Mouse (Mus musculus) embryonic facial prominence, embryonic 15.5 days (tissue): Measurements from ENCODE around the gene Aebp2. TPM values are rescaled to one million over a fixed set of nuclear protein-coding genes. Genes with fewer than 3 reads are reported as not detected.
"Not testable (repeated sequence)": the region's sequence is repeated elsewhere in the genome, so short reads cannot be mapped to it uniquely, and the experiment has no call there.

ENCODE experiments used
- ATAC-seq: fragments of 200-750 bp; cut with Nextera tagmentation; 2 replicates; pipeline ENCODE4 v1.8.0; 2017; ENCODE audit warnings: low read depth, moderate TSS enrichment; ENCODE audit not compliant: insufficient number of reproducible peaks, low FRiP score, low TSS enrichment
- H3K27ac ChIP-seq: fragments of 300-500 bp; sonication (generic); replicated peaks from 2 replicates; pipeline ENCODE4 v1.5.1; 2015; ENCODE audit warnings: mild to moderate bottlenecking, inconsistent platforms
- H3K27me3 ChIP-seq: fragments of 300-500 bp; sonication (generic); 2 replicates; pipeline ENCODE4 v1.6.1; 2015; ENCODE audit warnings: inconsistent platforms
- H3K36me3 ChIP-seq: fragments of 300-500 bp; sonication (generic); 2 replicates; pipeline ENCODE4 v1.6.1; 2015; ENCODE audit warnings: mild to moderate bottlenecking, inconsistent platforms
- H3K4me1 ChIP-seq: fragments of 300-500 bp; sonication (generic); 2 replicates; pipeline ENCODE4 v1.6.1; 2015; ENCODE audit warnings: inconsistent platforms
- H3K4me2 ChIP-seq: fragments of 300-500 bp; sonication (generic); replicated peaks from 2 replicates; pipeline ENCODE4 v1.6.1; 2015; ENCODE audit warnings: mild to moderate bottlenecking, inconsistent platforms
- H3K4me3 ChIP-seq: fragments of 300-500 bp; sonication (generic); replicated peaks from 2 replicates; pipeline ENCODE4 v1.5.1; 2015; ENCODE audit warnings: mild to moderate bottlenecking, inconsistent platforms
- H3K9ac ChIP-seq: fragments of 300-500 bp; sonication (generic); 2 replicates; pipeline ENCODE4 v1.6.1; 2015; ENCODE audit warnings: inconsistent platforms
- H3K9me3 ChIP-seq: fragments of 300-500 bp; sonication (generic); replicated peaks from 2 replicates; pipeline ENCODE4 v1.6.1; 2016; ENCODE audit warnings: inconsistent platforms
- WGBS: fragments of 180-500 bp; shearing (Covaris S2); methylation state at CpG from one replicate; pipeline ENCODE4 v1.1.7; 2015; 5-methylcytosine and 5-hydroxymethylcytosine counted together
- polyA plus RNA-seq: library from polyadenylated mRNA; unstranded; fragments of >200 nt; fragmentation: Nextera tagmentation; extraction: Ambion mirVana; gene quantifications from 2 replicates; pipeline ENCODE4 v1.2.1, GENCODE M21; 2015

The Aebp2 gene
- polyA plus RNA-seq, 1 experiment from 2014 or later = 13.7 TPM

DNA sequence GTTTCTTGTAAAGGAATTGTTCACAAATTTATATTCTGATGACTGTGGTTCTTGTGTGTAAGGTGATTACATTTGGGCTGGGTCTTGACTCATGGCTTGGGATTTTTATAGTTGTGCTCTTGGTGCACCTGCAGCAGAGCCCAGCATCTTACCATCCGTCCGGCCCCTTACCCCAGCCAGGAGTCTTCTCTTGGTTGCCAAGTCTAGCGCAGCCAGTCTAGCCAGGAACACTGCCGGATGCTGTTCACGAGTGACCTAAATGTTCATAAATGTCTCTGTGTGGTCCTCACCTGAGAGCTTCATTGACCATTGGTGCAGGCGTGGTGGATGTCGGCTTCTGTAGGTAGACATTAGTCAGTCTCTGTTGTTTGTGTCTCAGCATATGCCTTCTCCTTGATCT is 33.0 kb downstream of the Aebp2 start:
- no peak for ATAC-seq
- Histone ChIP-seq H3K9me3 (no peaks in the 10 kb centered on the region), H3K36me3 (peaks cover 18% of the 10 kb centered on the region), H3K27ac (0 out of 2 replicates have a peak overlapping the region, but pooled peaks have one; percentile 45), H3K4me2 (no peak overlapping the region), H3K4me3 (no peak overlapping the region), H3K4me1 (no peaks in the 10 kb centered on the region), H3K27me3 (no peaks in the 10 kb centered on the region), H3K9ac (no peak overlapping the region)
- WGBS = 93% methylated on average over 7 of the region's 7 CpGs

- 80% methylated on average over 3 of the region's 3 CpGs for WGBS
- Histone ChIP-seq H3K27me3 (no peaks in the 10 kb centered on the region), H3K36me3 (peaks cover 14% of the 10 kb centered on the region), H3K27ac (no peak overlapping the region), H3K4me3 (no peak overlapping the region), H3K9ac (no peak overlapping the region), H3K4me1 (no peaks in the 10 kb centered on the region), H3K4me2 (no peak overlapping the region), H3K9me3 (no peaks in the 10 kb centered on the region)
- no peak for ATAC-seq
Observed at GRCm38 (mm10) chr6:140656991-140657390, 34.5 kb downstream of the Aebp2 start.

DNA sequence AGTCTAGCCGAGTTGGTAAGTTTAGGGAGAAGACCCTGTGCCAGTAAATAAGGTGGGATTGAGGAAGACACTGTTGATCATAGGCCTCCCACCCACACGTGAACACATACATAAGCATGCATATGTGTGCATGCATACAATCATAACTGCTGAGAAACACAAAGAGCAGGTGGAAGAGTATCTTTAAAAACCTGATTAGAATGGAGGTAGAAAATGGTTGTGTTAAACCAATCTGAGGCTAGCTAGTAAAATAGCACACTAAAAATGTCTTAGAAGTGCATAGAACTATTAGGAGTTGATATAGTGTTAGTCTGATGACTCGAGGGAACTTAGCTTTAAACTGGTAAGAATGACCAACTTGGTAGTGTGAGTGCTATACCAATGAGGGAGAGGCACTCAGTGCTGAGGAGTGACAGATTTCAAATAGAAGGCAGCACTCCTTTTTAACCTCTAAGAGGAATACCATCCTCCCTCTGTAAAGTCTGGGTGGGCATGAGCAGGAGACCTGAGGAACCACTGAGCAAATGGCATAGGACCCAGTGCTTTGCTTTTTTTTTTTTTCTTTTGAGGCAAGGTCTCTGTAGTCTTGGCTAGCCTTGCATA is 35.6 kb downstream of the Aebp2 start:
- Histone ChIP-seq H3K4me3 (no peak overlapping the region), H3K4me2 (no peak overlapping the region), H3K9me3 (no peaks in the 10 kb centered on the region), H3K27ac (no peak overlapping the region), H3K36me3 (peaks cover 7% of the 10 kb centered on the region; the same call in 1 of the 2 replicates), H3K4me1 (no peaks in the 10 kb centered on the region), H3K9ac (no peak overlapping the region), H3K27me3 (no peaks in the 10 kb centered on the region)
- ATAC-seq = no peak
- 85% methylated on average over 3 of the region's 3 CpGs for WGBS

DNA sequence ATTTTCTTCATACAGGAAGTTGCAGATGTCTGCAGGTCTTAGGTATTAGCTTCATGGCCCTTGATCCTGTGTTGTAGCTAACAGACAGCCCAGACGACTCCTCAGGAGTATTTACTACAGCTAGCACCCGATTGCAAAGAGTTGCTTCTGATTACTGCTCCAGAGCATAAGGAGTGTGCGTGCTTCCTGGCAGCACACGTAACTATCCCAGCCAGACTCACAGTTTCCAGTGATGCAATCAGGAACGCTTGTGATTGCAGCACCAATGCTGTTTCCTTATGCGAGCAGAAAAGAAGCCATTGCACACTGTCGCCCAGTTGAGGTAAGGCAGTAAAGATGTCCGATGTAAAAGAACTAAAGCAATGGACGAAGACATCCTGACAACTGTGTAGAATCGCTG is 38.6 kb downstream of the Aebp2 start:
- H3K27ac ChIP-seq = no peak overlapping the region
- H3K4me3 ChIP-seq = no peak overlapping the region
- no peaks in the 10 kb centered on the region for H3K27me3 ChIP-seq
- ATAC-seq = no peak
- H3K4me2 ChIP-seq = no peak overlapping the region
- 81% methylated on average over 10 of the region's 10 CpGs for WGBS
- H3K9ac ChIP-seq = no peak overlapping the region
- H3K4me1 ChIP-seq = peaks cover 6% of the 10 kb centered on the region
- H3K36me3 ChIP-seq = 0 out of 2 replicates have a peak, but pooled peaks cover 3% of the 10 kb centered on the region
- no peaks in the 10 kb centered on the region for H3K9me3 ChIP-seq

DNA sequence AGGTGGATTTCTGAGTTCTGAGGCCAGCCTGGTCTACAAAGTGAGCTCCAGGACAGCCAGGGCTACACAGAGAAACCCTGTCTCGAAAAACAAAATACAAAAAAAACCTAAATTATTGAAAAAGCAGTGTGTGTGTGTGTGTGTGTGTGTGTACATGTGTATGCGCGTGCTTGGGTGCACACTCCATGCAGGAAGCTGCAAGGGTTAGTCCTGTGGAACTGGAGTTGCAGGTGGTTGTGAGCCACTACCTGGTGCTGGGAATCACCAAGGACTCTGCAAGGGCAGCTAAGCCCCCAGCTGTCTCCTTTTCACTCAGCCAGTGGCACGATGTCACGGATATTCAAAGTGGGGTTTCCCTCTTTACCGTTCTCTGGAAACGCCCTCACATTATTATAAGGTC is 39.3 kb downstream of the Aebp2 start:
- Histone ChIP-seq H3K36me3 (0 out of 2 replicates have a peak, but pooled peaks cover 3% of the 10 kb centered on the region), H3K4me2 (no peak overlapping the region), H3K9me3 (no peaks in the 10 kb centered on the region), H3K27ac (no peak overlapping the region), H3K4me1 (peaks cover 12% of the 10 kb centered on the region), H3K27me3 (no peaks in the 10 kb centered on the region), H3K4me3 (no peak overlapping the region), H3K9ac (no peak overlapping the region)
- no peak for ATAC-seq
- WGBS = 74% methylated on average over 7 of the region's 7 CpGs

- Histone ChIP-seq H3K27me3 (no peaks in the 10 kb centered on the region), H3K4me3 (no peak overlapping the region), H3K27ac (no peak overlapping the region), H3K4me2 (no peak overlapping the region), H3K9ac (no peak overlapping the region), H3K4me1 (peaks cover 16% of the 10 kb centered on the region), H3K9me3 (no peaks in the 10 kb centered on the region), H3K36me3 (0 out of 2 replicates have a peak, but pooled peaks cover 3% of the 10 kb centered on the region)
- WGBS = 79% methylated on average over 6 of the region's 6 CpGs
- no peak for ATAC-seq
Observed at GRCm38 (mm10) chr6:140662290-140662689, 39.8 kb downstream of the Aebp2 start.

DNA sequence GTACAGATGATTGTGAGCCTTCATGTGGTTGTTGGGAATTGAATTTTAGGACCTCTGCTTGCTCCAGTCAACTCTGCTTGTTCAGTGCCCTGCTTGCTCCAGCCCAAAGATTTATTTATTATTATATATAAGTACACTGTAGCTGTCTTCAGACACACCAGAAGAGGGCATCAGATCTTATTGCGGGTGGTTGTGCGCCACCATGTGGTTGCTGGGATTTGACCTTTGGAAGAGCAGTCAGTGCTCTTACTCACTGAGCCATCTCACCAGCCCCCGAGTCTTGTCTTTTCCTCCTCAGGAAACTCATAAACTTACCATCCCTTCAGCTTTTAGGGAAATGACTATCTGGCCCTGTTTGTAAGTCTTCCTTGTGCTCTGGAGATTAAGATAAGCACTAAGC is 40.2 kb downstream of the Aebp2 start:
- not testable (repeated sequence) for H3K27ac ChIP-seq, H3K9me3 ChIP-seq, H3K4me3 ChIP-seq, ATAC-seq, H3K9ac ChIP-seq, H3K27me3 ChIP-seq, H3K36me3 ChIP-seq, H3K4me2 ChIP-seq
- 57% methylated on average over 3 of the region's 3 CpGs for WGBS
- peaks cover 20% of the 10 kb centered on the region for H3K4me1 ChIP-seq

- WGBS = 87% methylated on average over 5 of the region's 5 CpGs
Observed at GRCm38 (mm10) chr6:140664611-140665010, 42.1 kb downstream of the Aebp2 start.

DNA sequence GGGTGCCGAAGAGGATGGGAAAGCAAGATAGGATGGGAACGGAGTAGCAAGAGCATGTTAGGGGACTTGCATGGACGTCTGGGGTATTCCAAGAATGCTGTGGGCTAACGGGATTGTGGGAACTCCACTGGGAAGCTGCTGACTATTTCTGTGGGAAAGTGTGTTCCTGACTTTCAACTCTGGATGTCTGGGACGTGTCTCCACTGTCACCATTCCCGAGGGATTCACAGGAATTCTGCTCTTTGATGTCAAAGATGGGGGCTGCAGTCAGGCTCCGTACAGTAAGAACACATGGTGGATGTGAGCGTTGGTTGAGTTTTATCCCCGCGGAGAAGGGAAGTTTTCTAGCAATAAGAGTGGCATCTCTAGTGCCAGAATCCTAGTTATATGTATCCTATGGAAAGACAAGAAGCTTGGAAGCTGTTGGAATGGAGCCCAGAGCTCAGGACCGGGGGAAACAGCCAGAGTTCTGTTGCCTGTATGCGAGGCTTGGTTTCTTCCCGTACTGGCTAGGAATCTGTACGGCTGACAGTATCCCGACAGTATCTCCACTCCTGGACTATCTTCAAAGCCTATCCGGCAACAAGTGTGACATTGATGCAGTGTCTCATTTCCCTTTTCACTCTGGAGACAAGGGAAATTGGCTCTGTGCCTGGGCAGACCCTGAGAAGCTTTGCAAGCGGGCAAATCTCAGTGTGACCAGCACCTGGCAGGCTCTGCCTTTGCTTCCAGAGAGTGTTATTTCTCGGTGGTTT is 44.2 kb downstream of the Aebp2 start:
- Histone ChIP-seq H3K4me1 (peaks cover 22% of the 10 kb centered on the region), H3K27ac (peak overlapping the region; percentile 45), H3K9me3 (no peaks in the 10 kb centered on the region), H3K9ac (no peak overlapping the region), H3K4me3 (no peak overlapping the region), H3K36me3 (no peaks in the 10 kb centered on the region), H3K4me2 (peak overlapping the region; percentile 33), H3K27me3 (no peaks in the 10 kb centered on the region)
- peak; percentile 59 for ATAC-seq
- WGBS = 19% methylated on average over 18 of the region's 18 CpGs

More at GRCm38 (mm10) chr6:140664611-140665010, 42.1 kb downstream of the Aebp2 start:
- H3K9me3 ChIP-seq = no peaks in the 10 kb centered on the region
- no peak overlapping the region for H3K9ac ChIP-seq
- ATAC-seq = no peak
- H3K36me3 ChIP-seq = 0 out of 2 replicates have a peak, but pooled peaks cover 3% of the 10 kb centered on the region
- H3K27me3 ChIP-seq = no peaks in the 10 kb centered on the region
- no peak overlapping the region for H3K27ac ChIP-seq
- no peak overlapping the region for H3K4me2 ChIP-seq
- peaks cover 22% of the 10 kb centered on the region for H3K4me1 ChIP-seq
- H3K4me3 ChIP-seq = no peak overlapping the region

DNA sequence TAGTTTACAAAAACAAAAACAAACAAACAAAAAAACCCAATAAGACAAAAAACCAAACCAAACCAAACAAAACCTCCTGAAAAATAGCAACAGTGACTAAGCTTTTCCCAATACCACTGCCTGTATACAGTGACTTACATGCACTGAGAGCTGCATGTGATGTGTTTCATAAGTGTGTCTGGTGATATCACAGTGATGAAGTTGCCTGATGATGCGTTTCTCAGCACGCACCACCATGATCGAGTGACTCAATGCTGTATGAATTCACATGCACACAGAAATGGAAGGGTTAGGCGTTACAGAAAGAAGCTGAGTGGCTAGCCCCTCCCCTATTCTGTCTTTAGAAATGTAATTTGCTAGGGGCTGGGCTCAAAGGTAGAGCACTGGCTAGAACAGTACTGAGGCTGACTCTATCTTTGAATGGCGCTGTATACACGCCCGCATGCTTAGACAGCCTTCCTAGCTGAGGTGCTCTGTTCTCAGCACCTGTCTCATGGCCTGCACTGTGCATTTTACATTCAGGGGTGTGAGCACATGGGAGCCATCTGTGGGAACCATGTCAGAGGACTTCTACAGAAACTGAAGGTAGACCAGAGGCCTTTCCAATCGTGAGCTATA is 44.9 kb downstream of the Aebp2 start:
- no peaks in the 10 kb centered on the region for H3K36me3 ChIP-seq
- no peaks in the 10 kb centered on the region for H3K27me3 ChIP-seq
- peak overlapping the region; percentile 31; the same call in 1 of the 2 replicates for H3K27ac ChIP-seq
- WGBS = 75% methylated on average over 8 of the region's 8 CpGs
- H3K4me2 ChIP-seq = no peak overlapping the region
- no peak overlapping the region for H3K9ac ChIP-seq
- ATAC-seq = no peak
- H3K4me3 ChIP-seq = no peak overlapping the region
- no peaks in the 10 kb centered on the region for H3K9me3 ChIP-seq
- peaks cover 22% of the 10 kb centered on the region for H3K4me1 ChIP-seq

- WGBS = 72% methylated on average over 3 of the region's 3 CpGs
- no peaks in the 10 kb centered on the region for H3K9me3 ChIP-seq
- ATAC-seq = no peak
- no peak overlapping the region for H3K9ac ChIP-seq
- no peak overlapping the region for H3K4me2 ChIP-seq
- H3K4me1 ChIP-seq = peaks cover 20% of the 10 kb centered on the region; the same call in 1 of the 2 replicates
- H3K27me3 ChIP-seq = no peaks in the 10 kb centered on the region
- no peak overlapping the region for H3K27ac ChIP-seq
- no peaks in the 10 kb centered on the region for H3K36me3 ChIP-seq
- no peak overlapping the region for H3K4me3 ChIP-seq
Observed at GRCm38 (mm10) chr6:140674414-140674813, 52.0 kb downstream of the Aebp2 start.
